Mouse (Mus musculus): ENCODE measurements around the gene Myo1d.

- no peak for TF ChIP-seq KAT2A (conservative IDR thresholded peaks at IDR 0.05; ENCODE audit: low read depth, low read length)
- TF ChIP-seq POLR2A (IDR thresholded peaks at IDR 0.05; ENCODE audit: control insufficient read depth in 1 of 2, insufficient read depth in 1 of 2, low read depth in 1 of 2, low read length in 2 of 2, poor library complexity in 1 of 2), result no peak
- no peak for TF ChIP-seq TAL1 (IDR thresholded peaks at IDR 0.05; ENCODE audit: low read length)
- no peak for TF ChIP-seq NRF1 (IDR thresholded peaks at IDR 0.05; ENCODE audit: insufficient read depth, low read depth, low read length, poor library complexity, severe bottlenecking)
- no peak for TF ChIP-seq HCFC1 (IDR thresholded peaks at IDR 0.05; ENCODE audit: low read depth, low read length)
Measured at GRCm38 (mm10) chr11:80532966-80533365, 246.9 kb downstream of the Myo1d start.

All from MEL (cell line).